Mouse (Mus musculus): ENCODE measurements at regions not wholly inside any gene's neighbourhood (a gene's known extent, or its start where the extent isn't known, plus 50 kb on each side); places are given as distances from the start of the nearest gene placed in this dataset.

- no peak for TF ChIP-seq CTCF (IDR thresholded peaks at IDR 0.05; ENCODE audit: low read depth, low read length)
- no peak for TF ChIP-seq GATA1 (IDR thresholded peaks at IDR 0.05; ENCODE audit: borderline replicate concordance, low read length)
These were observed 123.1 kb upstream of the Mylip start for GRCm38 (mm10) chr13:45266287-45267064.

Measured in G1E (cell line).